Mouse (Mus musculus) stomach, embryonic 15.5 days (tissue): Measurements from ENCODE around the gene Ankrd39. TPM values are rescaled to one million over a fixed set of nuclear protein-coding genes. Genes with fewer than 3 reads are reported as not detected.

Experiments
- ATAC-seq: fragments of 200-750 bp; cut with Nextera tagmentation; 2 replicates; pipeline ENCODE4 v1.8.0; 2017; ENCODE audit warnings: low read depth, moderate number of reproducible peaks, moderate TSS enrichment; ENCODE audit not compliant: insufficient read depth, low FRiP score
- H3K27ac ChIP-seq: fragments of 300-500 bp; sonication (generic); 2 replicates; pipeline ENCODE4 v1.5.1; 2015; ENCODE audit warnings: mild to moderate bottlenecking, inconsistent platforms
- H3K27me3 ChIP-seq: fragments of 300-500 bp; sonication (generic); replicated peaks from 2 replicates; pipeline ENCODE4 v1.6.1; 2015; ENCODE audit warnings: inconsistent platforms
- H3K36me3 ChIP-seq: fragments of 300-500 bp; sonication (generic); 2 replicates; pipeline ENCODE4 v1.6.1; 2015; ENCODE audit warnings: inconsistent platforms
- H3K4me1 ChIP-seq: fragments of 300-500 bp; sonication (generic); 2 replicates; pipeline ENCODE4 v1.6.1; 2015; ENCODE audit warnings: inconsistent platforms
- H3K4me2 ChIP-seq: fragments of 300-500 bp; sonication (generic); 2 replicates; pipeline ENCODE4 v1.6.1; 2015; ENCODE audit warnings: mild to moderate bottlenecking, inconsistent platforms
- H3K4me3 ChIP-seq: fragments of 300-500 bp; sonication (generic); replicated peaks from 2 replicates; pipeline ENCODE4 v1.5.1; 2015; ENCODE audit warnings: inconsistent platforms
- H3K9ac ChIP-seq: fragments of 300-500 bp; sonication (generic); 2 replicates; pipeline ENCODE4 v1.6.1; 2015; ENCODE audit warnings: inconsistent platforms
- H3K9me3 ChIP-seq: fragments of 300-500 bp; sonication (generic); 2 replicates; pipeline ENCODE4 v1.6.1; 2016; ENCODE audit warnings: inconsistent platforms
- WGBS: fragments of 180-500 bp; shearing (Covaris S2); methylation state at CpG from one replicate; pipeline ENCODE4 v1.1.7; 2015; 5-methylcytosine and 5-hydroxymethylcytosine counted together
- polyA plus RNA-seq: library from polyadenylated mRNA; unstranded; fragments of >200 nt; fragmentation: Nextera tagmentation; extraction: Ambion mirVana; gene quantifications from 2 replicates; pipeline ENCODE4 v1.2.1, GENCODE M21; 2015

The Ankrd39 gene
- polyA plus RNA-seq, 1 experiment from 2014 or later = 24.9 TPM

GRCm38 (mm10) chr1:36558031-36558993, 11.1 kb upstream of the Ankrd39 start, which contains the start of gene Sema4c:
Sema4c (minus strand) TSS chr1:36558349.
- 2% methylated on average over 69 of the region's 69 CpGs for WGBS
- Histone ChIP-seq H3K27me3 (no peaks in the 10 kb centered on the region), H3K27ac (peak within 1 kb of the TSS; percentile 99), H3K9me3 (no peaks in the 10 kb centered on the region), H3K4me3 (peak within 1 kb of the TSS; percentile 93), H3K9ac (peak within 1 kb of the TSS; percentile 91), H3K4me2 (peak within 1 kb of the TSS; percentile 68), H3K4me1 (peaks cover 46% of the 10 kb centered on the region), H3K36me3 (peaks cover 19% of the 10 kb centered on the region)
- ATAC-seq = peak; percentile 63

- under 1% methylated on average over 48 of the region's 48 CpGs for WGBS
- no peaks in the 10 kb centered on the region for H3K9me3 ChIP-seq
- peak overlapping the region; percentile 99 for H3K27ac ChIP-seq
- peaks cover 44% of the 10 kb centered on the region for H3K4me1 ChIP-seq
- H3K4me3 ChIP-seq = peak overlapping the region; percentile 93
- H3K27me3 ChIP-seq = no peaks in the 10 kb centered on the region
- H3K36me3 ChIP-seq = peaks cover 27% of the 10 kb centered on the region
- H3K4me2 ChIP-seq = peak overlapping the region; percentile 68
- ATAC-seq = peak; percentile 72
- peak overlapping the region; percentile 91 for H3K9ac ChIP-seq
Observed at GRCm38 (mm10) chr1:36557457-36558011, 10.3 kb upstream of the Ankrd39 start.

DNA sequence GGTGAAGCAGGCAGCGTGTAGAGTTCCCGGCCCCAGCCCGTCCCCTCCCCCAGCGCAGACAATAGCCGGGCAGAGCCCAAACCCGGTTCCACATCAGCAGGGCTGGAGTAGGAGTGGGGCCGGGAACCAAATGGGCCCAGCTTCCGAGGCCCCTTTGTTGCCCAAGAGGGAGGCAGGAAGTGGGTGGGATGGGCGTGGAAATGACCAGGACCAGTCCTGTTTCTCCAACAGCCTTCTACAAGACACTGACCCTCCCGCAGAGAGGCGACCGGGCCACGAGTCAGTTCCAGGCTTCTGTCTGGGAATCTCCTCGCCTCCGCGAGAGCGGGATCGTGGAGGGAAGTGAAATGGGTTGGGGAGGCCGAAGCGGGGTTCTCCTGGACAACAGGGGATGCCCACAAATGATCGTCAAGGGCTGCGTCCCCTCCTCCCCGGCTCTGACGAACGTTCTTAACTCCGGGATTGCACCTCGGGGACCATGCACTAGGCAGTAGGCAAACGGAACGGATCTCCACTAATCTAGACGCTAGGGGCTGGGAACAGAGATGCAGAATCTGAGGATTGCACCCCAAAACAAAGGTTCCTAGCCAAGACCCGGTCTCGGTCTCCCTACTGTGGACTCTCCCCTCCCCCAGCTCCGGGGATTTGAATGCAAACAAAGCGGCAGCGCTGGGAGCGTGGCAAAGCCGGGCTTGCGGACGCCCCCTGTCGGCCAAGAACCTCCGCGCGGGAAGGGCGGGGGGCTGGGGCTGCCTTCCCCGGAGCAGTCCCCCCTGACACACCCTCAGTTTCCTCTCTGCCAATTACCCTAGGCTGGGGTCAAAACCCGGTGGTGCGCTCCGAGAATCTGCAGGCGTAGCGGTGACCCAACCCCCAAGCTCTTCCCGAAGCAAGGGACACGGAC, 9.6 kb upstream of the Ankrd39 start:
- Histone ChIP-seq H3K4me2 (peak overlapping the region; percentile 68), H3K27me3 (no peaks in the 10 kb centered on the region), H3K4me3 (peak overlapping the region; percentile 93), H3K27ac (peak overlapping the region; percentile 99), H3K4me1 (peaks cover 42% of the 10 kb centered on the region), H3K9ac (peak overlapping the region; percentile 91), H3K36me3 (peaks cover 34% of the 10 kb centered on the region), H3K9me3 (no peaks in the 10 kb centered on the region)
- under 1% methylated on average over 52 of the region's 52 CpGs for WGBS
- peak; percentile 54 for ATAC-seq

GRCm38 (mm10) chr1:36555798-36556395, 8.7 kb upstream of the Ankrd39 start:
- Histone ChIP-seq H3K4me1 (peaks cover 41% of the 10 kb centered on the region), H3K4me3 (peak overlapping the region; percentile 93), H3K9ac (peak overlapping the region; percentile 91), H3K9me3 (no peaks in the 10 kb centered on the region), H3K27me3 (no peaks in the 10 kb centered on the region), H3K27ac (peak overlapping the region; percentile 99), H3K4me2 (peak overlapping the region; percentile 68), H3K36me3 (peaks cover 42% of the 10 kb centered on the region)
- 3% methylated on average over 8 of the region's 8 CpGs for WGBS
- no peak for ATAC-seq

DNA sequence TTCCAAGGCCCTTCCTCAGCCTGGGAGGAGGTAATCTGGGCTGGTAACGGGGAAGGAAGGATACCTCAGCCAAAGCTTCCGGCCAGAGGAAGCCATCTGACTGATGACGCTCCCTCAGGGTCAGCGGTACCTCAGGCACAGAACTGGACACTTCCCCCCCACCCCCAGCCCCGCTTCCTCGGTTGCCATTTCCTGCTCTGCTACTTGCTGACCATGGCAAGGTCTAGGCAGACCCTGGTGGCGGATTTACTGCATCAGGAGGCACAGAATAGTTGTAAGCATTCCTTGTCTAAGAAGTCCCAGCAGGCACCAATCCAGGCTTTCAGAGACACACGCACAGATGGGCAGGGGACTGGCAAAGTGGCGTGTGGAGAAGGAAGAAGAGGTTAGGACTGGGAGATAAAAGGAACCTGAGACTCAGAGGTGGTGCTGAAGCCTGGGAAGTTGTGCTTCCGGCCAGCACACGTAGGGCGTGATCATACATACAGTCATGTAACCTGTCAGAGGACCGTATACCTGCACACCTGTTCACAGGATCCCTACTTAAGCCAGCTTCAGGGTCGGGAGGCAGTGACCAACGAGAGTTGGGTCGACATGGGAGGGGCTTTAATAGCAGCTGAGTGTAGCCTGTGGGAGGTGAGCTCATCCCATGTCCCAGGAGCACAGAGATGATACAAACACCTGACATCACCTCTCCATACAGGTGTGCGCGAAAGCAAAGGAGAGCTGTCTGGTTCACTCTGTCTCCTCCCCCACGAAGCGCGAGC, 7.6 kb upstream of the Ankrd39 start:
- Histone ChIP-seq H3K27ac (peak overlapping the region; percentile 99; the same call in 1 of the 2 replicates), H3K4me3 (peak overlapping the region; percentile 93)

GRCm38 (mm10) chr1:36552506-36552905, 5.3 kb upstream of the Ankrd39 start:
- Histone ChIP-seq H3K9me3 (no peaks in the 10 kb centered on the region), H3K4me3 (no peak overlapping the region), H3K9ac (no peak overlapping the region), H3K4me1 (peaks cover 44% of the 10 kb centered on the region), H3K27ac (no peak overlapping the region), H3K36me3 (peaks cover 61% of the 10 kb centered on the region), H3K27me3 (no peaks in the 10 kb centered on the region), H3K4me2 (no peak overlapping the region)
- 86% methylated on average over 16 of the region's 16 CpGs for WGBS
- ATAC-seq = no peak

More for the DNA sequence above, 7.6 kb upstream of the Ankrd39 start:
- ATAC-seq = no peak
- peak overlapping the region; percentile 68 for H3K4me2 ChIP-seq
- H3K36me3 ChIP-seq = peaks cover 53% of the 10 kb centered on the region
- 62% methylated on average over 21 of the region's 21 CpGs for WGBS
- 0 out of 2 replicates have a peak overlapping the region, but pooled peaks have one; percentile 91 for H3K9ac ChIP-seq
- no peaks in the 10 kb centered on the region for H3K9me3 ChIP-seq
- H3K4me1 ChIP-seq = peaks cover 41% of the 10 kb centered on the region
- no peaks in the 10 kb centered on the region for H3K27me3 ChIP-seq

DNA sequence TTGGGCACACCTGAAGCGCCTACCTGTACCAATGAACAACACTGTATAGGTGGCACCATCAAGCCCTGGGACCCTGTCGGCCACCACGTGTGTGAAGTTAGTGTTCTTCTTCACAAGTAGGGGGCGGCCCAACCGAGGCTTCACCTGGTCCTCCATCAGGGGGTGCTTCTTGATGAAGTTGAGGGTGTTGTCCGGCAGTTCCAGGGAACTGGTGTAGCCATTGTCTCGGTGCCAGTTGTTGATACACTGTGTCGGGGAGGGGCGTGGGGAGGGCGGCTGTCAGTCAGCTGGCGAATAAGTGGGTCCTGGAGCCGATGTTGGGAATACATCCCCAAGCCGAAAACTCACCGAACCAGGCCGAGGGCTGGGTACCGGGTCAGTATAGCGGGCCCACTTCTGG, 4.7 kb upstream of the Ankrd39 start:
- Histone ChIP-seq H3K4me3 (no peak overlapping the region), H3K9me3 (no peaks in the 10 kb centered on the region), H3K36me3 (peaks cover 61% of the 10 kb centered on the region), H3K4me1 (peaks cover 46% of the 10 kb centered on the region), H3K27ac (no peak overlapping the region), H3K4me2 (no peak overlapping the region), H3K27me3 (no peaks in the 10 kb centered on the region), H3K9ac (no peak overlapping the region)
- WGBS = 87% methylated on average over 17 of the region's 17 CpGs
- ATAC-seq = no peak

DNA sequence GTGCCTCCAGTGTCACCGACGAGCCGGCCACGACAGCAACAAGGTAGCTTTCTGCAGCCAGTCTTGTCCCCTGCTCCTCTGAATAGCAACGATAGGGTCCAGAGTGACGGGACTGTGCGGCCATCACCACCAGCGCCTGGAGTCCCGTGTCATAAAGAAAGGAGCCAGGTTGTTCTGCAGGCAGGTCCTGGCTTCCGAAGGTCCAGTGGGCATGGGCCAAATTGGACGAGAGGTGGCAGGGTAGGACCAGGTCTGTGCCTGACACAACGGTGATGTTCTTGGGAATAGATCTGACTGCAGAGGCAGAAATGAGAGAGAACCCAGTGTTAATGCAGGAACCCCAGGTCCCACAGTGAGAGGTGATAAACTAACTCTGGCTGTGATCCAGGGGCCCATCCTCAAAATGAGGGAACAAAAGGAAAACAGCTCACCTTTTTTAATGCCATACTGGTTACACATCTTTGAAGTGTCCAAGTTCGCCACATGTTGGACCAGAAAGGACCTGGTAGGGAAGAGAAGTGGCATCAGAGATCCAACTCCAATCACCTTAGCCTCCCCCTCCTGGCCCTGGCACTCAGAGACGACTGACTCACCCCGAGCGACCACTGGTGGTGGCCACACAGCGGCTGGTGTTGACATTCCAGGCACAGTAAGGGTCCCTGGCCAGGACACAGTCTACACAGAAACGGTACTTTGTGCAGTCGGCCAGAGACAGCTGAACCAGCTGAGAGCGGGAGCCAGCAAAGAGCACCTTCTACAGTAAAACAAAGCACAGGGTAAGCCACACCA, 3.0 kb upstream of the Ankrd39 start:
- 80% methylated on average over 20 of the region's 20 CpGs for WGBS
- Histone ChIP-seq H3K4me3 (no peak overlapping the region), H3K4me2 (no peak overlapping the region), H3K9me3 (no peaks in the 10 kb centered on the region), H3K27me3 (no peaks in the 10 kb centered on the region), H3K9ac (no peak overlapping the region), H3K27ac (no peak overlapping the region), H3K36me3 (peaks cover 61% of the 10 kb centered on the region), H3K4me1 (peaks cover 40% of the 10 kb centered on the region)
- ATAC-seq = no peak

DNA sequence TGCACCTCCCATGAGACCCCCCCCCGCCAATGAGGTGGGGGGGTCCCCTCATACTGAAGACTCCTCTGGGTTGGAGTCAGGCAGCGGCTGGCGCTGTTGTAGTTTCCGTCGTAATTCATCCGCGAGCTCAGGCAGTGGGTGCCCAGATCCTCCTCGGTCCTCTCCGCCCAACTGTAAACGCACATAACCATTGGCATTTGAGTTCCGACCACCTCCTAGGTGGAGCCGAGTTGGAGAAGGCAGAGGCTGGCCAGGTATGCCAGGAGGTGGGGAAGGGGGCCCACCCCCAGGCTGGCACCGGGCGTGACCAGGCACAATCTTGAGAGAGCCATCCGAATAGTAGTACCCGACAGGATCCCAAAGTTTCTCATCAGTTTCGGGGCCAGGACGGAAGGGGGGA, 2.2 kb upstream of the Ankrd39 start:
- H3K4me1 ChIP-seq = peaks cover 33% of the 10 kb centered on the region
- no peak overlapping the region for H3K4me2 ChIP-seq
- ATAC-seq = no peak
- H3K9me3 ChIP-seq = no peaks in the 10 kb centered on the region
- no peaks in the 10 kb centered on the region for H3K27me3 ChIP-seq
- 74% methylated on average over 18 of the region's 18 CpGs for WGBS
- H3K4me3 ChIP-seq = no peak overlapping the region
- H3K36me3 ChIP-seq = peaks cover 53% of the 10 kb centered on the region
- H3K27ac ChIP-seq = no peak overlapping the region
- no peak overlapping the region for H3K9ac ChIP-seq

DNA sequence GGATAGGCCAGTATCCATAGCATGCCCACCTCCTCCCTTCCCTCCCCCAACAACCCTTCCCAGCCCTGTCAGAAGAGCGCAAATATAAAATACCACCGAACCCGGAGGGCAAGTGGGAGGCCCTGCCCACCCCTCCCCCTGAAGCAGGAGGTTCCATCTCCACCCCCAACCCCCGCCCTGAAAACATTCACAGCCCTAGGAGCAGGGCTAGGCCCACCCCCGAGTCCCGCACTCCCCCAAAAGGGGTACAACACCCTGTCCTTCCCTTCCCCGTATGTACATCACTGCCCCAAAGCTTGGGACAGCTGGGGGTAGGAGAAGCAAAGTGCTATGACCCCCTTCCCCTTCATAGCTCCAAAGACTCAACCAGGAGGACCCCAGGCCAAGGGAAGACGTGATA, 1.5 kb upstream of the Ankrd39 start:
- Histone ChIP-seq H3K4me1 (peaks cover 27% of the 10 kb centered on the region), H3K36me3 (peaks cover 47% of the 10 kb centered on the region), H3K9ac (no peak overlapping the region), H3K4me3 (no peak overlapping the region), H3K27ac (peak overlapping the region; percentile 23; the same call in 1 of the 2 replicates), H3K9me3 (no peaks in the 10 kb centered on the region), H3K27me3 (no peaks in the 10 kb centered on the region), H3K4me2 (no peak overlapping the region)
- WGBS = 42% methylated on average over 8 of the region's 8 CpGs
- ATAC-seq = no peak
